Mouse (Mus musculus) monocyte, adult 2 months (primary cell): Measurements from ENCODE around the gene Tfap2e.

ENCODE experiments used
- DNase-seq, 2 experiments: peaks; one replicate each; pipeline ENCODE4 v3.0.0; 2022; ENCODE audit warnings: low spot score in 2 of 2, low read depth in 1 of 2

Gene Tfap2e

GRCm38 (mm10) chr4:126707439-126707826, 28.6 kb downstream of the Tfap2e start:
- no peak for DNase-seq

DNA sequence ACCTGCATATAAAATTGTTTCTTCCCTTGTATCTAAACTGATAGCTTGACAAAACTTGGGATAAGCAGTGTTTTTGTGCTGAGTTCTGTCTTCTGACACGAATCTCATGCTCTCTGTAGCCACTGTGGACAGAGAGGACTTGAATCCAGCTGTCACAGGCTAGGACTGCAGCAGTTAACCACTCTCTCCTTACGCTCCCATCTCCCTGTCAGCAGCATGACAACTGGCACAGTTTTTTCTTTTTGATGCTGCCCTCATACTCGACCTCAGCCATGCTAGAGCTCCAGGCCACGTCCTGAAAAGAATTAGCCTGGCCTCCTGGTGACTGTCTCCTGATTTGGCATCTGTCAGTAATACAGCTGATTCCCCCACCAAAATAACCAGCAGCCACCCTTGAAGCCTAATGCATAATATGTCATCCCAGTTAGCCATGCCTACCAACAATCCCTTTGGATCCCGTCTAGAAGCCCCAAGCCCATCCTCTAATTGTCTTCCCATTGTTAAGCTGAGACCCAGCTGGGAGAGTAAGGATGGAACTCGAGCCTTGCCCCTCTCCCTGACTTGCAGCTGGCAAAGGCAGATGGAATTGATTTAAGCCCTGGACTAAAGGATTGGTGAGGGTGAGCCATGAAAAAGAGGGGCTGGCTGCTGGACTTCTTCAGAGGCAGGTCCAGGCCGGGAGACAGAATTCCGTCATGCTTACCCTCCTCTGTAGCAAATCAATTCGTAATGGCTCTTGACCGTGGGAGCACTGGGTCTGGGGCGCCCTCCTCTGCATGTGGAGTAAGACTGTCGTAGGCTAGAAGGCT, 29.2 kb downstream of the Tfap2e start:
- DNase-seq: no peak

- no peak for DNase-seq
These were observed 39.1 kb downstream of the Tfap2e start for GRCm38 (mm10) chr4:126696908-126697307.

GRCm38 (mm10) chr4:126693021-126693420, 43.0 kb downstream of the Tfap2e start:
- DNase-seq: no peak

GRCm38 (mm10) chr4:126689457-126689856, 46.6 kb downstream of the Tfap2e start:
- DNase-seq: no peak

GRCm38 (mm10) chr4:126683084-126683483, 53.0 kb downstream of the Tfap2e start:
- no peak for DNase-seq

DNA sequence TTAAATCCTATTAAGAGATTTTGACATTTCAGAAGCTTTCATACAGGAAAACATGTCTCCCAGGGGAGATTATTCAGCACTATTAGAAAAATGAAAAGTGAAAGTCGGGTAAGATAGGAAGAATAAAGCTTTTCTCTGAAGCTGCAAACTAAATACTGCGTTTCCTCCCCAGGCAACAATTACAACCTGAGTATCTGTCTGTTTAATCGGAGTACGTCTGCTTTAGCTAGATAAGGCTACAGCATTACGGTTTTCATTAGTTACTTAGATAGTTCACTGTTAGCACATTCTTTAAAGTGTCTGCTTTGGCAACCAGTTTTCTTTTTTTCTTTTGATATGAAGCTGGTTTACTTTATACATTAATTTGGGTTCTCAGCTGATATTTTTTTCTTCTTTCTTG, 53.7 kb downstream of the Tfap2e start:
- no peak for DNase-seq

- DNase-seq: peak; percentile 93 to 98
These were observed 58.7 kb downstream of the Tfap2e start, which contains the start of gene Psmb2 for GRCm38 (mm10) chr4:126677054-126678003. Psmb2 (plus strand) TSS chr4:126677630.

- DNase-seq: no peak
These were observed 69.0 kb downstream of the Tfap2e start for GRCm38 (mm10) chr4:126667075-126667474.
